Mouse (Mus musculus) kidney, adult 2 months (tissue): ENCODE data around the gene 4933405O20Rik.

Experiments used
- CTCF ChIP-seq: fragments of 200-500 bp; conservative IDR thresholded peaks from 2 replicates; pipeline ENCODE4 v1.5.1; 2011; ENCODE audit warnings: low read depth, mild to moderate bottlenecking, control low read depth, low read length, moderate library complexity, mixed read lengths; ENCODE audit not compliant: insufficient read depth, insufficient read length
- POLR2A ChIP-seq: fragments of 200-500 bp; IDR thresholded peaks from one replicate; pipeline ENCODE4 v1.6.1; 2011; ENCODE audit warnings: low read depth, low read length, control low read depth

DNA sequence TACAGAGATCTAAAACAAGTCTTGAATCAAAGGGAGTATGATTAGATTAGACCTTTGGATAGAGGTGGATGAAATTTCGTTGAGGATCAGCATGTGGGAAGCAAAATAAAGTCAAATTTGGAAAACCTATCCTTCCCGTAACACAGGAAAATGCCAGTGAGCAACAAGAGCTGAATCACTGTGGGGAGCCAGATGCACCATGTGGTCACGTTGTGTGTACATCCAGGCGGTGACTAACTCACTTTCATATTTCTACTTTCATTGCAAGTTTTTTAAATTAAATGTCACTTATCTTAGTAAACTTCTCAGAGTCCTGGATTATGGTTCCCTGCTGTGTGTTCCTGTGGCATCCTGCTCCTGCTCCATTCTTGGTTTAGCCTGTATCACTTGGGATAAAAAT, 47.6 kb upstream of the 4933405O20Rik start:
- no peak for TF ChIP-seq CTCF
- TF ChIP-seq POLR2A: no peak
